Comparison of ENCODE assay signal across 12 mouse cellular contexts in the genomic region with DNA sequence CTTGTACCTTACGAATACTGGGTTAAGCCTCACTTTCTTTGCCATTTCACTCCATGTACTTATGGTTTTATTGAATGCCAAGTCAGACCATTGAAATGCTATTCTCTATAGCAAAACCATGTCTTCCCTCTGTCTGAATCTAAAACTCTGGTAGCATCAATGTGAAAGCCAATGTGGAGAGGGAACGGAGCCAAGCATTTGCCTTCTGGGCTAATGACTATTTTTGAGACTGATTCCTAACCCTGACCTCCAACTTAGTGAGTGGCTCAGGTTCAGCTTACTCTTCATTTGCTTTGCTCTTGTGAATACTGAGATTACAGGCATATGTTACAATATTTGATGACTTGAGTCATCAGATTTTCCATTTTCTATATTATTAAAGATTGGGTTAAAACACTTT.
"Had no signal": no experiment of that assay in that cellular context is flagged by ENCODE, and none has a peak within 500 bp of the region (broad histone marks: within the 10 kb centered on the region; RNA-seq: fewer than 3 reads in every experiment).

No protein-coding gene starts in this region.

- DNase-seq: retina, postnatal 1 day; right cerebral cortex, adult 18-20 months; right cerebral cortex, postnatal 14 days; right cerebral cortex, postnatal 25 days; right cerebral cortex, postnatal 4 days; spleen, adult 18-20 months; thymus, adult 18-20 months; thymus, adult 2 months; thymus, postnatal 14 days; thymus, postnatal 25 days; thymus, postnatal 36 days; thymus, postnatal 4 days had no signal
